Mouse (Mus musculus): Measurements from ENCODE around the gene Ybx1. TPM values are rescaled to one million over a fixed set of nuclear protein-coding genes. Genes with fewer than 3 reads are reported as not detected.
A peak's percentile ranks its signal among the peaks of the same experiment; 100 is the strongest.

The Ybx1 gene
- polyA plus RNA-seq, 1 experiment = 1,023 TPM

- no peaks in the 10 kb centered on the region for H3K4me1 ChIP-seq (ENCODE audit: control insufficient read depth, insufficient read depth, insufficient read length, low read length)
- H3K27ac ChIP-seq (replicated peaks; ENCODE audit: low read depth, low read length) = no peak overlapping the region
These were observed 61.0 kb downstream of the Ybx1 start for GRCm38 (mm10) chr4:119233256-119233901.

DNA sequence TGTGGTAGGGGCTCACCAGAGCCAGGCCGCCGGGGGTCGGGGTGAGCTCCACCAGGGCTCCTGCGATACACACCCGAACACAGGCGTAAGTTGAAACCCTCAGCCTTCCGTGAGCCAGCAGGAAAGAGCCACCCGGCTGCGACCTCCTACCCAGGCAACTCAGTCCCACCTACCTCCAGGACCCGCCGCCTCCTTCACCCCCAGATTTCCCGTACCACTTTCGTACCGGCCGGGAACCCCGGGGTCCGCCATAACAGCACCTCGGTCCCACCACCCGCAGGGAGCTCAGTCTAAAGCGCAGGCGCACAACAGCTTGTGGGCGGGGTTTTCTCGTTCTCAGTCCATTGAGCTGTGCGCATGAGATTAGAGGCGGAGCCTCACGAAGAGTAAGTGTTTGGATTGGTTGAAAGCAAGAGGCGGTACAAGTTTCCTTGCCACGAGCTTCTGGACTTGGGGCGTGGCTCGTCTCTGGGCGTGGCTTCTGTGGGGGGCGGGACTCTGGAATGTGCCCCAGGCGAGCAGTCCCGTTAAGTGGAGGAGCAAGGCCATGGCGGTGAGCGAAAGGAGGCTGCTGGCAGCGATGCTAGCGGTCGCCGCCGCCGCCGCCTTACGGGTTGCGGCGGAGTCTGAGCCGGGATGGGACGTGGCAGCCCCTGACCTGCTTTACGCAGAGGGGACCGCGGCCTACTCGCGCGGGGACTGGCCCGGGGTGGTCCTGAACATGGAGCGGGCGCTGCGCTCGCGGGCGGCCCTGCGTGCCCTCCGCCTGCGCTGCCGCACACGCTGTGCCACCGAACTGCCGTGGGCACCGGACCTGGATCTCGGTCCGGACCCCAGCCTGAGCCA, 61.8 kb downstream of the Ybx1 start, which contains the start of the genes AU022252 and P3h1:
Gene AU022252, minus strand, starts transcription at position 303 of the 846 bp plus-strand sequence.
Gene P3h1, plus strand, starts transcription at position 506 of the 846 bp plus-strand sequence.
- Histone ChIP-seq H3K27ac (replicated peaks; ENCODE audit: low read depth, low read length) (no peak within 1 kb of the TSS; the same call in 1 of the 2 replicates), H3K4me1 (ENCODE audit: control insufficient read depth, insufficient read depth, insufficient read length, low read length) (no peaks in the 10 kb centered on the region), H3K4me3 (ENCODE audit: insufficient read depth, low read depth, low read length) (peak within 1 kb of the TSS; percentile 95)

More at GRCm38 (mm10) chr4:119233256-119233901, 61.0 kb downstream of the Ybx1 start:
- H3K4me3 ChIP-seq (ENCODE audit: insufficient read depth, low read depth, low read length) = peak overlapping the region; percentile 84

Other genes starting within 250 kb of the Ybx1 start
- 2.8 and 7.4 TPM in 2 replicates for gene Slc2a1, start 185.9 kb downstream of the Ybx1 start, polyA plus RNA-seq (2012; ENCODE audit: insufficient read depth, insufficient read length, missing spikeins)
- 16.2 and 24.1 TPM in 2 replicates for gene Zfp691, start 120.4 kb downstream of the Ybx1 start, polyA plus RNA-seq (2012; ENCODE audit: insufficient read depth, insufficient read length, missing spikeins)
- not detected in 2 replicates for gene Ermap, start 104.6 kb downstream of the Ybx1 start, polyA plus RNA-seq (2012; ENCODE audit: insufficient read depth, insufficient read length, missing spikeins)
- 30.6 and 38.8 TPM in 2 replicates for gene Svbp, start 99.3 kb downstream of the Ybx1 start, polyA plus RNA-seq (2012; ENCODE audit: insufficient read depth, insufficient read length, missing spikeins)
- not detected in 2 replicates for gene Tmem269, start 76.4 kb downstream of the Ybx1 start, polyA plus RNA-seq (2012; ENCODE audit: insufficient read depth, insufficient read length, missing spikeins)
- gene AU022252, start 61.9 kb downstream of the Ybx1 start, polyA plus RNA-seq (2012; ENCODE audit: insufficient read depth, insufficient read length, missing spikeins) = 4.3 and 6.8 TPM in 2 replicates
- 5.7 and 6.5 TPM in 2 replicates for gene P3h1, start 61.7 kb downstream of the Ybx1 start, polyA plus RNA-seq (2012; ENCODE audit: insufficient read depth, insufficient read length, missing spikeins)
- 0.46 TPM in 1 of 2 replicates, not detected in the other for gene Cldn19, start 39.2 kb downstream of the Ybx1 start, polyA plus RNA-seq (2012; ENCODE audit: insufficient read depth, insufficient read length, missing spikeins)
- 15.4 and 17.0 TPM in 2 replicates for gene Ppih, start 25.9 kb upstream of the Ybx1 start, polyA plus RNA-seq (2012; ENCODE audit: insufficient read depth, insufficient read length, missing spikeins)
- 0.87 TPM in 1 of 2 replicates, not detected in the other for gene Ccdc30, start 120.9 kb upstream of the Ybx1 start, polyA plus RNA-seq (2012; ENCODE audit: insufficient read depth, insufficient read length, missing spikeins)
- 44.7 and 46.7 TPM in 2 replicates for gene Ppcs, start 127.8 kb upstream of the Ybx1 start, polyA plus RNA-seq (2012; ENCODE audit: insufficient read depth, insufficient read length, missing spikeins)
- 0.99 TPM in 1 of 2 replicates, not detected in the other for gene Zmynd12, start 128.2 kb upstream of the Ybx1 start, polyA plus RNA-seq (2012; ENCODE audit: insufficient read depth, insufficient read length, missing spikeins)
- not detected in 2 replicates for gene Rimkla, start 198.0 kb upstream of the Ybx1 start, polyA plus RNA-seq (2012; ENCODE audit: insufficient read depth, insufficient read length, missing spikeins)
- gene Foxj3, start 242.4 kb upstream of the Ybx1 start, polyA plus RNA-seq (2012; ENCODE audit: insufficient read depth, insufficient read length, missing spikeins) = 9.8 and 14.9 TPM in 2 replicates
- 7.4 and 10.9 TPM in 2 replicates for gene Frg2f1, start 244.9 kb upstream of the Ybx1 start, polyA plus RNA-seq (2012; ENCODE audit: insufficient read depth, insufficient read length, missing spikeins)